Mouse (Mus musculus): ENCODE measurements around the gene Ppp1r3d. TPM values are rescaled to one million over a fixed set of nuclear protein-coding genes. Genes with fewer than 3 reads are reported as not detected.

The Ppp1r3d gene
- total and polyA plus RNA-seq, 3 experiments: not detected

DNA sequence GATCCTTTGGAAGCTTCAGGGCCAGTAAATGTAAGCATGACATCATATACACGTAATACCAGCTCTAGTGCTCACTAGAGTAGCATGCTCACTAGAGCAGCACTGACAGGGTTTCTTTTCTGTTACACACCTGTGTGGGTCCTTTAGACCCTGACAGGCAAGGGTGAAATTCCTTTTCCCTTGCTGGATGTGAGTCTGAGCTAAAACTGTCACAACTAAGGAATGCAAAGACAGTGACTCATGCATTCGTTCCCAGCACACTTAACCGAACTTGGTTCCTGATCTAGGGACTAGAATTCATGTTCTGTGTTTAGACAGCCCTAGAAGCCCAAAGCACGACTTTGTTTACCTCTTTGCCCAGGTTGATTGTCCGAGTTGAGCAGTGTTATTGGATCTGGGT is 9.0 kb upstream of the Ppp1r3d start:
- peaks cover 23% of the 10 kb centered on the region for H3K27me3 ChIP-seq (replicated peaks)
- no peaks in the 10 kb centered on the region for H3K36me3 ChIP-seq (replicated peaks in 1 of 2; ENCODE audit: control insufficient read depth in 1 of 2, insufficient read depth in 1 of 2, low read length in 1 of 2)
- H3K9ac ChIP-seq (ENCODE audit: insufficient read depth, low read depth): no peak overlapping the region
- in situ Hi-C loops (cut with MboI; ENCODE audit: low pct_ligation_motif_present, low pct_unique_long_range_greater_than_20kb, low sequenced_read_pairs) (no loop called here), dilution Hi-C loops (cut with MboI; ENCODE audit: extremely low pct_ligation_motif_present, extremely low pct_unique_long_range_greater_than_20kb, low sequenced_read_pairs) (no loop called here)
- no peak overlapping the region for H3K27ac ChIP-seq (ENCODE audit: insufficient read depth, low read depth)
- no peak overlapping the region for H3K4me3 ChIP-seq (replicated peaks in 1 of 3; ENCODE audit: low read depth in 2 of 3, low read length in 2 of 3, poor library complexity in 1 of 3)
- TF ChIP-seq RCOR1 (conservative IDR thresholded peaks at IDR 0.05; ENCODE audit: low read depth, low read length): no peak
- no peaks in the 10 kb centered on the region for H3K79me2 ChIP-seq (replicated peaks; ENCODE audit: control insufficient read depth, extremely low read depth, insufficient read depth, poor library complexity, severe bottlenecking)
- H3K9me3 ChIP-seq (replicated peaks; ENCODE audit: low read length): peaks cover 3% of the 10 kb centered on the region
- no peaks in the 10 kb centered on the region for H3K4me1 ChIP-seq (ENCODE audit: control insufficient read depth in 1 of 2, insufficient read depth in 2 of 2)
- no peak for DNase-seq (ENCODE audit: extremely low read depth)
- no peak overlapping the region for H3K4me2 ChIP-seq (ENCODE audit: insufficient read depth, low read depth, poor library complexity, severe bottlenecking)

DNA sequence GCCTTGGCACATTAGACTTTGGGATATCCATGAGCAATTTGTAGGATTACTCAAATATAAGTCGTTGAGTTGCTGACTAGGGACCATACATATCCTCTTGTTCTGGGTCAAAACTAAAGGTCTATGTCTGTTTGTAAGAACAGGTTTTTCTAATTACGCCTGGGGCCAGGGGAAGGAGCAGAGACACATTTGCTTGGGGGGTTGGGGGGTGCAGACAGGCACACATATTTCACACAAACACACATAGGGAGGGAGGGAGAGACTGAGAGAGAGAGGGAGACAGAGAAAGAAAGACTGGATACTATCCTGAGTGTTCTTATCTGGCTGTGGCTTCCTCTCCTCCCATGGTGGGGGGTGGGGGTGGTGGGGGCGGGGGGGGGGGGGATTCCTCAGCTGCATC is 7.9 kb upstream of the Ppp1r3d start:
- no peak for DNase-seq (ENCODE audit: extremely low read depth)
- no peak overlapping the region for H3K27ac ChIP-seq (ENCODE audit: insufficient read depth, low read depth)

DNA sequence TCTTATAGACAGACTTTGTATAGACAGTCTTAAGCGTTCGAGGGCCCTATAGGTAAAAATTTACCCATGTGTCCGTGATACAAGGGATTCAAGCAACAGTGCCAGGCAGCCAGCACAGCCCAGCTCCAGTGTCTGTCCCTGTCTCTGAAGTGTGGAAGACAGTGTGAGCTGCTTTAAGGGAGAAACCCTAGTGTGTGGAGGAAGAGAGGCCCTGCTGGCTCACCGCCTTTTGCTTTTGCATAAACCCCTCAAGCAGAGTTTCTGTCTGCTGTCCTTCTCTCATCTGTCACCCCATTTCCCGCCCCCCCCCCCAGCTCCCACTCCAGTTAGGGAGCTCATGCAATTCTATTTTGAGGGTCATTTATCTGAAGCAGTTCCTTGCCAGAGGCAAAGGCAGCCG is 7.3 kb upstream of the Ppp1r3d start:
- Histone ChIP-seq H3K4me1 (ENCODE audit: control insufficient read depth in 1 of 2, insufficient read depth in 2 of 2) (no peaks in the 10 kb centered on the region), H3K27ac (ENCODE audit: insufficient read depth, low read depth) (no peak overlapping the region), H3K4me2 (ENCODE audit: insufficient read depth, low read depth, poor library complexity, severe bottlenecking) (no peak overlapping the region), H3K4me3 (replicated peaks in 1 of 3; ENCODE audit: low read depth in 2 of 3, low read length in 2 of 3, poor library complexity in 1 of 3) (no peak overlapping the region), H3K9me3 (replicated peaks; ENCODE audit: low read length) (peaks cover 5% of the 10 kb centered on the region), H3K27me3 (replicated peaks) (peaks cover 12% of the 10 kb centered on the region), H3K36me3 (replicated peaks in 1 of 2; ENCODE audit: control insufficient read depth in 1 of 2, insufficient read depth in 1 of 2, low read length in 1 of 2) (no peaks in the 10 kb centered on the region), H3K9ac (ENCODE audit: insufficient read depth, low read depth) (no peak overlapping the region), H3K79me2 (replicated peaks; ENCODE audit: control insufficient read depth, extremely low read depth, insufficient read depth, poor library complexity, severe bottlenecking) (no peaks in the 10 kb centered on the region)
- dilution Hi-C loops (cut with MboI; ENCODE audit: extremely low pct_ligation_motif_present, extremely low pct_unique_long_range_greater_than_20kb, low sequenced_read_pairs) (no loop called here), in situ Hi-C loops (cut with MboI; ENCODE audit: low pct_ligation_motif_present, low pct_unique_long_range_greater_than_20kb, low sequenced_read_pairs) (no loop called here)
- TF ChIP-seq PAX5 (IDR thresholded peaks at IDR 0.05; ENCODE audit: low read length): no peak
- no peak for TF ChIP-seq ZKSCAN1 (IDR thresholded peaks at IDR 0.05; ENCODE audit: borderline replicate concordance, low read depth, low read length)
- TF ChIP-seq RAD21 (IDR thresholded peaks at IDR 0.05; ENCODE audit: low read depth, low read length): no peak
- no peak for TF ChIP-seq POLR2AphosphoS2 (IDR thresholded peaks at IDR 0.05; ENCODE audit: low read depth, low read length)
- no peak for TF ChIP-seq CHD1 (IDR thresholded peaks at IDR 0.05; ENCODE audit: low read depth, low read length)
- TF ChIP-seq KAT2A (IDR thresholded peaks at IDR 0.05; ENCODE audit: insufficient replicate concordance, low read length): no peak
- DNase-seq (ENCODE audit: extremely low read depth): no peak

More for the DNA sequence above, 7.9 kb upstream of the Ppp1r3d start:
- TF ChIP-seq USF1 (IDR thresholded peaks at IDR 0.05; ENCODE audit: low read depth, low read length): no peak
- TF ChIP-seq RAD21 (IDR thresholded peaks at IDR 0.05; ENCODE audit: low read depth, low read length): no peak
- TF ChIP-seq PAX5 (IDR thresholded peaks at IDR 0.05; ENCODE audit: low read length): no peak
- TF ChIP-seq MXI1 (IDR thresholded peaks at IDR 0.05; ENCODE audit: low read depth, low read length): no peak
- TF ChIP-seq ELF1 (IDR thresholded peaks at IDR 0.05; ENCODE audit: low read depth, low read length): no peak
- TF ChIP-seq ZMIZ1 (IDR thresholded peaks at IDR 0.05; ENCODE audit: low read depth, low read length): no peak
- no peak for TF ChIP-seq MEF2A (IDR thresholded peaks at IDR 0.05; ENCODE audit: borderline replicate concordance, low read depth, low read length)
- TF ChIP-seq ZNF384 (IDR thresholded peaks at IDR 0.05; ENCODE audit: low read depth, low read length): no peak
- no peak for TF ChIP-seq CHD1 (IDR thresholded peaks at IDR 0.05; ENCODE audit: low read depth, low read length)
- TF ChIP-seq TBP (conservative IDR thresholded peaks at IDR 0.05; ENCODE audit: low read depth, low read length): no peak
- no peak for TF ChIP-seq CHD2 (IDR thresholded peaks at IDR 0.05; ENCODE audit: low read length)
- no peak for TF ChIP-seq SIN3A (IDR thresholded peaks at IDR 0.05; ENCODE audit: low read length)
- no peak for TF ChIP-seq MAX (IDR thresholded peaks at IDR 0.05; ENCODE audit: low read length)
- no peak for TF ChIP-seq E2F4 (IDR thresholded peaks at IDR 0.05; ENCODE audit: insufficient replicate concordance, low read depth, low read length)
- no peak for TF ChIP-seq USF2 (conservative IDR thresholded peaks at IDR 0.05; ENCODE audit: low read depth, low read length)
- TF ChIP-seq RCOR1 (conservative IDR thresholded peaks at IDR 0.05; ENCODE audit: low read depth, low read length): no peak
- TF ChIP-seq POLR2AphosphoS2 (IDR thresholded peaks at IDR 0.05; ENCODE audit: low read depth, low read length): no peak
- TF ChIP-seq MAFK (IDR thresholded peaks at IDR 0.05; ENCODE audit: insufficient replicate concordance, low read length): no peak
- Histone ChIP-seq H3K4me2 (ENCODE audit: insufficient read depth, low read depth, poor library complexity, severe bottlenecking) (no peak overlapping the region), H3K4me1 (ENCODE audit: control insufficient read depth in 1 of 2, insufficient read depth in 2 of 2) (no peaks in the 10 kb centered on the region), H3K9ac (ENCODE audit: insufficient read depth, low read depth) (no peak overlapping the region), H3K36me3 (replicated peaks in 1 of 2; ENCODE audit: control insufficient read depth in 1 of 2, insufficient read depth in 1 of 2, low read length in 1 of 2) (no peaks in the 10 kb centered on the region), H3K4me3 (replicated peaks in 1 of 3; ENCODE audit: low read depth in 2 of 3, low read length in 2 of 3, poor library complexity in 1 of 3) (no peak overlapping the region), H3K79me2 (replicated peaks; ENCODE audit: control insufficient read depth, extremely low read depth, insufficient read depth, poor library complexity, severe bottlenecking) (no peaks in the 10 kb centered on the region), H3K27me3 (replicated peaks) (peaks cover 15% of the 10 kb centered on the region), H3K9me3 (replicated peaks; ENCODE audit: low read length) (peaks cover 5% of the 10 kb centered on the region)
- in situ Hi-C loops (cut with MboI; ENCODE audit: low pct_ligation_motif_present, low pct_unique_long_range_greater_than_20kb, low sequenced_read_pairs): no loop called here
- dilution Hi-C loops (cut with MboI; ENCODE audit: extremely low pct_ligation_motif_present, extremely low pct_unique_long_range_greater_than_20kb, low sequenced_read_pairs): no loop called here

All from CH12.LX (cell line).